Mouse (Mus musculus) embryonic stem cell, embryonic (primary cell): ENCODE data around the gene C1qtnf7.

Source experiments
- CTCF ChIA-PET, 4 experiments: fragments of 300-600 bp in 2 of 4; fragments of 350-600 bp in 2 of 4; sonication (Branson Sonifier 250); formaldehyde crosslinking; loops; one replicate each; lab custom pipeline; 2022; ENCODE audit warnings: inconsistent platforms in 2 of 4; lab: Charles Lee
- POLR2A ChIA-PET, 4 experiments: fragments of 300-600 bp in 2 of 4; fragments of 350-600 bp in 2 of 4; sonication (Branson Sonifier 250); formaldehyde crosslinking; loops; one replicate each; lab custom pipeline; 2022; ENCODE audit warnings: antibody characterized with exemption in 4 of 4, inconsistent platforms in 1 of 4; lab: Charles Lee

C1qtnf7 gene

GRCm38 (mm10) chr5:43588791-43589439 lies 73.6 kb downstream of the C1qtnf7 start:
- POLR2A ChIA-PET = no interaction called here
- CTCF ChIA-PET = no interaction called here

- POLR2A ChIA-PET = no interaction called here
- CTCF ChIA-PET = no interaction called here
These were observed 74.1 kb downstream of the C1qtnf7 start for GRCm38 (mm10) chr5:43589440-43589830.

- ChIA-PET CTCF (no interaction called here), POLR2A (interaction anchor here in 1 of 4 experiments (0.7 kb wide), 1 partner anchor 1139 kb away, joined by 3 read pairs; no protein-coding TSS in a partner anchor)
These were observed 75.0 kb downstream of the C1qtnf7 start for GRCm38 (mm10) chr5:43590311-43590731.

- ChIA-PET POLR2A (no interaction called here), CTCF (no interaction called here)
These were observed 86.3 kb downstream of the C1qtnf7 start for GRCm38 (mm10) chr5:43601601-43602000.

GRCm38 (mm10) chr5:43602518-43602917 lies 87.2 kb downstream of the C1qtnf7 start:
- ChIA-PET POLR2A (no interaction called here), CTCF (no interaction called here)

- CTCF ChIA-PET = no interaction called here
These were observed 88.2 kb downstream of the C1qtnf7 start for GRCm38 (mm10) chr5:43603559-43603958.

GRCm38 (mm10) chr5:43608073-43608472 lies 92.7 kb downstream of the C1qtnf7 start:
- CTCF ChIA-PET = no interaction called here
- POLR2A ChIA-PET = no interaction called here

More at GRCm38 (mm10) chr5:43603559-43603958, 88.2 kb downstream of the C1qtnf7 start:
- POLR2A ChIA-PET = no interaction called here

- CTCF ChIA-PET = no interaction called here
- POLR2A ChIA-PET = no interaction called here
These were observed 94.4 kb downstream of the C1qtnf7 start for GRCm38 (mm10) chr5:43609760-43610159.

- ChIA-PET POLR2A (no interaction called here), CTCF (no interaction called here)
These were observed 106.4 kb downstream of the C1qtnf7 start for GRCm38 (mm10) chr5:43621575-43622299.

- CTCF ChIA-PET = interaction anchor here in 1 of 4 experiments (0.6 kb wide), 1 partner anchor 885 kb away, joined by 3 read pairs; no protein-coding TSS in a partner anchor
- POLR2A ChIA-PET = no interaction called here
These were observed 110.1 kb downstream of the C1qtnf7 start for GRCm38 (mm10) chr5:43625407-43625806.

GRCm38 (mm10) chr5:43634071-43634601 lies 118.8 kb downstream of the C1qtnf7 start:
- ChIA-PET CTCF (interaction anchor here in 2 of 4 experiments (0.6 to 1.7 kb wide), 5 partner anchors 12 to 211 kb away, joined by 3 to 10 read pairs (median 3); no protein-coding TSS in a partner anchor), POLR2A (no interaction called here)

GRCm38 (mm10) chr5:43634602-43635081 lies 119.3 kb downstream of the C1qtnf7 start:
- CTCF ChIA-PET = interaction anchor here in 3 of 4 experiments (0.6 to 1.7 kb wide), 6 partner anchors 11 to 599 kb away, joined by 3 to 10 read pairs (median 3); no protein-coding TSS in a partner anchor
- POLR2A ChIA-PET = no interaction called here

- CTCF ChIA-PET = interaction anchor here in 1 of 4 experiments (0.6 kb wide), 2 partner anchors 116 to 195 kb away, joined by 3 to 4 read pairs; no protein-coding TSS in a partner anchor
- POLR2A ChIA-PET = no interaction called here
These were observed 129.7 kb downstream of the C1qtnf7 start for GRCm38 (mm10) chr5:43645020-43645419.

- POLR2A ChIA-PET = interaction anchor here in 1 of 4 experiments (0.6 kb wide), 1 partner anchor 79 kb away, joined by 5 read pairs; no protein-coding TSS in a partner anchor
- CTCF ChIA-PET = interaction anchor here in 1 of 4 experiments (0.7 kb wide), 1 partner anchor 892 kb away, joined by 5 read pairs; no protein-coding TSS in a partner anchor
These were observed 131.9 kb downstream of the C1qtnf7 start for GRCm38 (mm10) chr5:43647098-43647774.

- ChIA-PET CTCF (interaction anchor here in 2 of 4 experiments (0.6 to 1.4 kb wide), 3 partner anchors 239 to 1396 kb away, joined by 3 to 4 read pairs (median 3); no protein-coding TSS in a partner anchor), POLR2A (interaction anchor here in 1 of 4 experiments (0.6 to 1.3 kb wide), 4 partner anchors 10 to 57 kb away, joined by 3 to 6 read pairs (median 4); no protein-coding TSS in a partner anchor)
These were observed 146.2 kb downstream of the C1qtnf7 start for GRCm38 (mm10) chr5:43661498-43661897.

GRCm38 (mm10) chr5:43661997-43662961 lies 146.9 kb downstream of the C1qtnf7 start, which contains the start of gene Cc2d2a:
TSS of gene Cc2d2a (plus strand) at chr5:43662346.
- ChIA-PET POLR2A (interaction anchor here in 3 of 4 experiments (0.5 to 1.3 kb wide), 4 partner anchors 10 to 1698 kb away, joined by 3 to 4 read pairs (median 3); no protein-coding TSS in a partner anchor), CTCF (interaction anchor here (0.5 to 1.5 kb wide), 6 partner anchors 10 to 1395 kb away, joined by 3 to 7 read pairs (median 4); no protein-coding TSS in a partner anchor)

- ChIA-PET CTCF (no interaction called here), POLR2A (interaction anchor here in 2 of 4 experiments (0.5 to 0.6 kb wide), 2 partner anchors 9 to 202 kb away, joined by 3 to 4 read pairs; no protein-coding TSS in a partner anchor)
These were observed 148.2 kb downstream of the C1qtnf7 start for GRCm38 (mm10) chr5:43663531-43663930.
